Mouse (Mus musculus) heart, embryonic 11.5 days (tissue): ENCODE measurements at regions not wholly inside any gene's neighbourhood (a gene's known extent, or its start where the extent isn't known, plus 50 kb on each side); places are given as distances from the start of the nearest gene placed in this dataset.

Source experiments
- ATAC-seq: fragments of 200-750 bp; cut with Nextera tagmentation; replicated peaks from 2 replicates; pipeline ENCODE4 v1.8.0; 2017; ENCODE audit warnings: moderate library complexity; ENCODE audit not compliant: insufficient number of reproducible peaks, low FRiP score, low TSS enrichment
- H3K27ac ChIP-seq: fragments of 300-500 bp; sonication (generic); 2 replicates; pipeline ENCODE4 v1.5.1; 2014; ENCODE audit warnings: mild to moderate bottlenecking, low read depth, low read length
- H3K27me3 ChIP-seq: fragments of 300-500 bp; sonication (generic); 2 replicates; pipeline ENCODE4 v1.6.1; 2014; ENCODE audit warnings: mild to moderate bottlenecking, low read length, mixed read lengths; ENCODE audit not compliant: control insufficient read depth, insufficient read depth
- H3K36me3 ChIP-seq: fragments of 300-500 bp; sonication (generic); 2 replicates; pipeline ENCODE4 v1.6.1; 2014; ENCODE audit warnings: mild to moderate bottlenecking, low read length, moderate library complexity, mixed read lengths; ENCODE audit not compliant: control insufficient read depth, insufficient read depth
- H3K4me1 ChIP-seq: fragments of 300-500 bp; sonication (generic); 2 replicates; pipeline ENCODE4 v1.6.1; 2014; ENCODE audit warnings: low read length; ENCODE audit not compliant: control insufficient read depth, insufficient read depth
- H3K4me2 ChIP-seq: fragments of 300-500 bp; sonication (generic); 2 replicates; pipeline ENCODE4 v1.6.1; 2014; ENCODE audit warnings: mild to moderate bottlenecking, moderate library complexity
- H3K4me3 ChIP-seq: fragments of 300-500 bp; sonication (generic); 2 replicates; pipeline ENCODE4 v1.5.1; 2014; ENCODE audit warnings: low read depth, low read length
- H3K9ac ChIP-seq: fragments of 300-500 bp; sonication (generic); 2 replicates; pipeline ENCODE4 v1.6.1; 2014; ENCODE audit warnings: mild to moderate bottlenecking, low read depth, low read length, moderate library complexity
- H3K9me3 ChIP-seq: fragments of 300-500 bp; sonication (generic); replicated peaks from 2 replicates; pipeline ENCODE4 v1.6.1; 2016; ENCODE audit warnings: low read length; ENCODE audit not compliant: control insufficient read depth
- WGBS: fragments of 180-500 bp; shearing (Covaris S2); extraction: QIAGEN DNeasy Blood & Tissue Kit; methylation state at CpG from one replicate; pipeline ENCODE4 v1.1.7; 2014; ENCODE audit not compliant: insufficient replicate concordance; 5-methylcytosine and 5-hydroxymethylcytosine counted together

GRCm38 (mm10) chr16:52747744-52748143 lies 293.9 kb upstream of the Alcam start:
- no peak overlapping the region for H3K4me3 ChIP-seq
- 77% methylated on average over 3 of the region's 3 CpGs for WGBS
- H3K4me1 ChIP-seq = peaks cover 4% of the 10 kb centered on the region; the same call in 1 of the 2 replicates
- no peak overlapping the region for H3K4me2 ChIP-seq
- no peak for ATAC-seq
- H3K27me3 ChIP-seq = no peaks in the 10 kb centered on the region
- H3K27ac ChIP-seq = no peak overlapping the region
- no peak overlapping the region for H3K9ac ChIP-seq
- H3K9me3 ChIP-seq = no peaks in the 10 kb centered on the region
- H3K36me3 ChIP-seq = no peaks in the 10 kb centered on the region

GRCm38 (mm10) chr16:52746186-52746585 lies 292.3 kb upstream of the Alcam start:
- no peak overlapping the region for H3K4me2 ChIP-seq
- H3K27me3 ChIP-seq = no peaks in the 10 kb centered on the region
- no peak overlapping the region for H3K9ac ChIP-seq
- no peak overlapping the region for H3K4me3 ChIP-seq
- no peaks in the 10 kb centered on the region for H3K9me3 ChIP-seq
- H3K36me3 ChIP-seq = no peaks in the 10 kb centered on the region
- ATAC-seq = no peak
- H3K4me1 ChIP-seq = peaks cover 4% of the 10 kb centered on the region; the same call in 1 of the 2 replicates
- WGBS = 38% methylated on average over 3 of the region's 3 CpGs
- H3K27ac ChIP-seq = no peak overlapping the region

GRCm38 (mm10) chr16:52744720-52745119 lies 290.8 kb upstream of the Alcam start:
- Histone ChIP-seq H3K4me2 (no peak overlapping the region), H3K27me3 (no peaks in the 10 kb centered on the region), H3K9ac (no peak overlapping the region), H3K27ac (no peak overlapping the region), H3K9me3 (no peaks in the 10 kb centered on the region), H3K4me3 (no peak overlapping the region), H3K4me1 (peaks cover 4% of the 10 kb centered on the region; the same call in 1 of the 2 replicates), H3K36me3 (no peaks in the 10 kb centered on the region)
- no peak for ATAC-seq
- 70% methylated on average over 5 of the region's 5 CpGs for WGBS

GRCm38 (mm10) chr16:52742166-52742565 lies 288.3 kb upstream of the Alcam start:
- Histone ChIP-seq H3K27me3 (no peaks in the 10 kb centered on the region), H3K4me1 (peaks cover 4% of the 10 kb centered on the region; the same call in 1 of the 2 replicates), H3K4me2 (no peak overlapping the region), H3K9ac (no peak overlapping the region), H3K4me3 (no peak overlapping the region), H3K27ac (no peak overlapping the region), H3K9me3 (no peaks in the 10 kb centered on the region), H3K36me3 (no peaks in the 10 kb centered on the region)
- ATAC-seq = no peak
- WGBS = 65% methylated on average over 3 of the region's 3 CpGs

- Histone ChIP-seq H3K4me2 (no peak overlapping the region), H3K27ac (no peak overlapping the region), H3K4me3 (no peak overlapping the region), H3K36me3 (no peaks in the 10 kb centered on the region), H3K4me1 (no peaks in the 10 kb centered on the region), H3K9me3 (no peaks in the 10 kb centered on the region), H3K9ac (no peak overlapping the region), H3K27me3 (no peaks in the 10 kb centered on the region)
- ATAC-seq = no peak
- WGBS = 87% methylated on average over 3 of the region's 3 CpGs
Measured at GRCm38 (mm10) chr16:52726120-52726844, 272.4 kb upstream of the Alcam start.

GRCm38 (mm10) chr16:52718231-52718932 lies 264.5 kb upstream of the Alcam start:
- Histone ChIP-seq H3K27ac (no peak overlapping the region), H3K4me3 (no peak overlapping the region), H3K4me2 (no peak overlapping the region), H3K27me3 (no peaks in the 10 kb centered on the region), H3K9ac (no peak overlapping the region), H3K9me3 (no peaks in the 10 kb centered on the region), H3K4me1 (no peaks in the 10 kb centered on the region), H3K36me3 (no peaks in the 10 kb centered on the region)
- WGBS = 84% methylated on average over 1 of the region's 1 CpGs
- no peak for ATAC-seq

- H3K27me3 ChIP-seq = no peaks in the 10 kb centered on the region
- 79% methylated on average over 1 of the region's 1 CpGs for WGBS
- H3K27ac ChIP-seq = no peak overlapping the region
- H3K4me1 ChIP-seq = no peaks in the 10 kb centered on the region
- H3K9ac ChIP-seq = no peak overlapping the region
- H3K4me3 ChIP-seq = no peak overlapping the region
- H3K4me2 ChIP-seq = no peak overlapping the region
- H3K9me3 ChIP-seq = no peaks in the 10 kb centered on the region
- H3K36me3 ChIP-seq = no peaks in the 10 kb centered on the region
- ATAC-seq = no peak
Measured at GRCm38 (mm10) chr16:52690272-52690671, 236.4 kb upstream of the Alcam start.

- Histone ChIP-seq H3K9me3 (no peaks in the 10 kb centered on the region), H3K9ac (no peak overlapping the region), H3K4me1 (no peaks in the 10 kb centered on the region), H3K27me3 (no peaks in the 10 kb centered on the region), H3K4me3 (no peak overlapping the region), H3K36me3 (no peaks in the 10 kb centered on the region), H3K27ac (no peak overlapping the region), H3K4me2 (no peak overlapping the region)
- no peak for ATAC-seq
Measured at GRCm38 (mm10) chr16:52654825-52655224, 201.0 kb upstream of the Alcam start.
